Mouse (Mus musculus): ENCODE measurements around the gene Vmn1r188. TPM values are rescaled to one million over a fixed set of nuclear protein-coding genes. Genes with fewer than 3 reads are reported as not detected.
A peak's percentile ranks its signal among the peaks of the same experiment; 100 is the strongest.
"Not testable (repeated sequence)": the region's sequence is repeated elsewhere in the genome, so short reads cannot be mapped to it uniquely, and the experiment has no call there.

The Vmn1r188 gene
- polyA plus RNA-seq (2014; fragmentation: Nextera tagmentation; extraction: Ambion mirVana), result not detected in 2 replicates

DNA sequence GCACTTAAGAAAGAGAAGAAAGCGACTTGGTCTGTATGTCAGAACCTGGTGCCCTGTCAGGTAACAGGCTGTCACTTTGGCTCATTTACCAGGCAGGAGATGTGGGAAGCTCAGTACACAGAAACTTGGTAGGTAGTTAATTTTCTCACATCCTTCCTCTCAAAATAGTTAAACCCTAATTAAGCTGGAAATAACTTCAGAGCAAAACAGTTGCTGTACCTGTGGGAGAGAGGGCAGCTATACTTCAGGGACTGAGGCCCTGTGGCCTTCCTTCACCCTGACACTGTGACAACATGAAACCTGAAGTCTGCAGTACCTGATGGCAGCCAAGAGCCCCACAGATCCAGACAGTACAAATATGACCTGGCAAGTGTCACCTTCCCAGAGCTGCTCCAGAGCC lies at the start of gene Vmn1r188:
Gene Vmn1r188 (plus strand): TSS at position 301 of the 400 bp plus-strand sequence.
- H3K4me1 ChIP-seq (ENCODE audit: control insufficient read depth, insufficient read depth, low read length); H3K4me3 ChIP-seq (ENCODE audit: low read depth, low read length); H3K9ac ChIP-seq (ENCODE audit: low read length); DNase-seq (ENCODE audit: low spot score); H3K36me3 ChIP-seq (ENCODE audit: control insufficient read depth, insufficient read depth, low read length); H3K4me2 ChIP-seq (ENCODE audit: low read depth); H3K27me3 ChIP-seq (ENCODE audit: control insufficient read depth, insufficient read depth, low read length); H3K9me3 ChIP-seq (ENCODE audit: control insufficient read depth, low read length); ATAC-seq (ENCODE audit: insufficient read depth, low FRiP score, low TSS enrichment); H3K27ac ChIP-seq (ENCODE audit: low read depth, low read length): not testable (repeated sequence)
- WGBS, result 81% methylated on average over 1 of the region's 1 CpGs

DNA sequence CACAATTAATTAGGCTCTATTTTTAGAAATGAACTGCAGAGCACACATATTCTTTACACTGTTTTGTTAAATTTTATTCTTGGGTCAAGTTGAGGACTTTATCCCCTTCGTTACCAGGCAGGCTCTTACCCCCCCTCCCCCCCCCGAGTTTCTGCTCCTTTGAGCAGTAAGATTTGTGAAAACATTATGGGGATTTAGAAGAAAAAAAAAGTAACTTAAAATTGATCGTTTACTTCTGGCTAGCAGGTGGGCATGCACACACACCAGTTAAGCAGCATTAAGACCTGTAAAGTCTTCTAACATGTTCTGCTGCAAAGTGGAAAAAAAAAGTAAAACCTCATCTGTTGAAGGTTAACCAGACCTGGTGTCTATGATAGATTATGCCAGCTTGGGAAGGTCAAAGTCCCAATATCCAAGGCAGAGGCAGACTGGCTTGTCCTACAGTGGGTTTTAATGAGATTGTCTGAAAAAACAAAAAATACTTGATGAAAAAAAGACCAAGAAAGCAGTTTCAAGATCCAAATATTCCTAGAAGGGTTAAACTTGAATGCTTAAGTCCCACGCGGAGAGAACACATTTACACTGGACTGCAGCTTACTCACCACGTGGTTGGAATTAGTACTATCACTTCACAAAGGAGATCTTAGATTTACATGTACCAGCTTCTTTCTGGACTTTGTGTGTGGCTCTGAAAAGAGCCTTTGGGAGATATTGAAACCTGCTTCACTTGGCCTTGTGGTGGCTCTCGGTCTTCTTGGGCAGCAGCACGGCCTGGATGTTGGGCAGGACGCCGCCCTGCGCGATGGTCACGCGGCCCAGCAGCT lies 49.6 kb upstream of the Vmn1r188 start:
- Histone ChIP-seq H3K4me1 (ENCODE audit: control insufficient read depth, insufficient read depth, low read length) (peaks cover 3% of the 10 kb centered on the region), H3K27me3 (ENCODE audit: control insufficient read depth, insufficient read depth, low read length) (no peaks in the 10 kb centered on the region), H3K9me3 (ENCODE audit: control insufficient read depth, low read length) (no peaks in the 10 kb centered on the region), H3K4me2 (ENCODE audit: low read depth) (peak overlapping the region; percentile 65), H3K9ac (ENCODE audit: low read length) (peak overlapping the region; percentile 58), H3K36me3 (ENCODE audit: control insufficient read depth, insufficient read depth, low read length) (no peaks in the 10 kb centered on the region), H3K27ac (ENCODE audit: low read depth, low read length) (peak overlapping the region; percentile 75), H3K4me3 (ENCODE audit: low read depth, low read length) (peak overlapping the region; percentile 21)
- peak; percentile 37 for DNase-seq (ENCODE audit: low spot score)
- 1% methylated on average over 8 of the region's 14 CpGs for WGBS
- ATAC-seq (ENCODE audit: insufficient read depth, low FRiP score, low TSS enrichment), result peak; percentile 2; the same call in 1 of the 2 replicates

DNA sequence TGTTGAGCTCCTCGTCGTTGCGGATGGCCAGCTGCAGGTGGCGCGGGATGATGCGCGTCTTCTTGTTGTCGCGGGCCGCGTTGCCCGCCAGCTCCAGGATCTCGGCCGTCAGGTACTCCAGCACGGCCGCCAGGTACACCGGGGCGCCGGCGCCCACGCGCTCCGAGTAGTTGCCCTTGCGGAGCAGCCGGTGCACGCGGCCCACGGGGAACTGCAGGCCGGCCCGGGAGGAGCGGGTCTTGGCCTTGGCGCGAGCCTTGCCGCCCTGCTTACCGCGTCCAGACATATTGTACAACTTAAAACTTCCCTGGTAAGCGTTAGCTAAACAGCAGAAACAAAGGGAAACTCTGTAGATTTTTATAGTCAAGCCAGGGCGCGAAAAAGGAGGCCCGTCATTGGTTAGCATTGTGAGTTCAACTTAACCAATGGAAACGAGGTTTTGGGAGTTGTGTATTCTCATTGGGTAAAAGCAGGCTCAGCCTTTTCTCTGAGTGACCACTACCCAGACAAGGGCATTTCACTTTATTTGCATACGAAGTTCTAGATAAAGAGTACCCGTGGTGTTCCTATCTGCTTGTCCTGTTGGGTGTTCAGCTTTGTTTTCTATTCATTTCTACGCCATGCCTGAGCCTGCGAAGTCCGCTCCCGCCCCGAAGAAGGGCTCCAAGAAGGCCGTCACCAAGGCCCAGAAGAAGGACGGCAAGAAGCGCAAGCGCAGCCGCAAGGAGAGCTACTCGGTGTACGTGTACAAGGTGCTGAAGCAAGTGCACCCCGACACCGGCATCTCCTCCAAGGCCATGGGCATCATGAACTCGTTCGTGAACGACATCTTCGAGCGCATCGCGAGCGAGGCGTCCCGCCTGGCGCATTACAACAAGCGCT lies 48.7 kb upstream of the Vmn1r188 start, which contains the start of the genes Hist1h2ah and Hist1h2bk:
Gene Hist1h2ah (minus strand): TSS at position 302 of the 882 bp plus-strand sequence.
Gene Hist1h2bk (plus strand): TSS at position 604 of the 882 bp plus-strand sequence.
- H3K9me3 ChIP-seq (ENCODE audit: control insufficient read depth, low read length); H3K4me1 ChIP-seq (ENCODE audit: control insufficient read depth, insufficient read depth, low read length); H3K27me3 ChIP-seq (ENCODE audit: control insufficient read depth, insufficient read depth, low read length); H3K36me3 ChIP-seq (ENCODE audit: control insufficient read depth, insufficient read depth, low read length): not testable (repeated sequence)
- Histone ChIP-seq H3K27ac (ENCODE audit: low read depth, low read length) (peak within 1 kb of the TSS; percentile 75), H3K9ac (ENCODE audit: low read length) (peak within 1 kb of the TSS; percentile 69), H3K4me2 (ENCODE audit: low read depth) (peak within 1 kb of the TSS; percentile 66), H3K4me3 (ENCODE audit: low read depth, low read length) (peak within 1 kb of the TSS; percentile 21)
- ATAC-seq (ENCODE audit: insufficient read depth, low FRiP score, low TSS enrichment) (peak; percentile 97), DNase-seq (ENCODE audit: low spot score) (peak; percentile 86)
- WGBS, result 0% methylated on average over 21 of the region's 69 CpGs

DNA sequence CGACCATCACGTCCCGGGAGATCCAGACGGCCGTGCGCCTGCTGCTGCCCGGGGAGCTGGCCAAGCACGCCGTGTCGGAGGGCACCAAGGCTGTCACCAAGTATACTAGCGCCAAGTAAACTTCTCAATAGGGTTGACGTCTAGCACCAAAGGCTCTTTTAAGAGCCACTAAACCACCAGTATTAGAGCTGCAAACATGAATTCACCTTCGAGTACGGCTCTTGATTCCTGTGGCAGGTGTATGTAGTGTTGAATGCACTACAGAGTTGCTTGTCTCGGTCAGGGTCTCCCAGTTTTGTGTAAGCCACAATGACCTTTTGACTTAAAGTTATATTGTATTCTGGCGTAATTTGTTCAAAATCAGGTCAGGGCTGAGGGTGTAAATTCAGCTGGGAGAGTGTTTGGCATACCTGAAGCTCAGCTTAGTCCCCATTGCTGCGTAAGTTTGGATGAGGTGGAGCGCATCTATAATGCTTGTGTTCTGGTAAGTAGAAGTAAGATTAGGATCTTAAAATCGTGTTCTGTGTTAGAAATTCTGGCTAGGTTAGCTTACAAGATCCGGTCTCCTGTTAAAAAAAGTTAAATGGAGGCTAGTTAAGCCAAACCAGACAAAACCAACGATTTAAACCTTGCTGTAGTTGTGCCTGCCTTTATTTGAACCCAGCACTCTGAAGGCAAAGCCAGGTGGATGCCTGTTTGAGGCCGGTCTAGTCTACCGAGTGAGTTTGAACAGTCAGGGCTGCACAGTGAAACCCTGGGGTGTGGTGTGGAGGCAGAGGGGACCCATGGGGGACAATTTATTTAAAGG lies 47.9 kb upstream of the Vmn1r188 start:
- Histone ChIP-seq H3K27me3 (ENCODE audit: control insufficient read depth, insufficient read depth, low read length) (no peaks in the 10 kb centered on the region), H3K27ac (ENCODE audit: low read depth, low read length) (peak overlapping the region; percentile 75), H3K36me3 (ENCODE audit: control insufficient read depth, insufficient read depth, low read length) (no peaks in the 10 kb centered on the region), H3K9me3 (ENCODE audit: control insufficient read depth, low read length) (no peaks in the 10 kb centered on the region), H3K4me1 (ENCODE audit: control insufficient read depth, insufficient read depth, low read length) (peaks cover 3% of the 10 kb centered on the region), H3K4me2 (ENCODE audit: low read depth) (peak overlapping the region; percentile 66), H3K4me3 (ENCODE audit: low read depth, low read length) (peak overlapping the region; percentile 21), H3K9ac (ENCODE audit: low read length) (peak overlapping the region; percentile 69)
- DNase-seq (ENCODE audit: low spot score) (peak; percentile 46), ATAC-seq (ENCODE audit: insufficient read depth, low FRiP score, low TSS enrichment) (peak; percentile 16)
- WGBS, result 3% methylated on average over 20 of the region's 23 CpGs

DNA sequence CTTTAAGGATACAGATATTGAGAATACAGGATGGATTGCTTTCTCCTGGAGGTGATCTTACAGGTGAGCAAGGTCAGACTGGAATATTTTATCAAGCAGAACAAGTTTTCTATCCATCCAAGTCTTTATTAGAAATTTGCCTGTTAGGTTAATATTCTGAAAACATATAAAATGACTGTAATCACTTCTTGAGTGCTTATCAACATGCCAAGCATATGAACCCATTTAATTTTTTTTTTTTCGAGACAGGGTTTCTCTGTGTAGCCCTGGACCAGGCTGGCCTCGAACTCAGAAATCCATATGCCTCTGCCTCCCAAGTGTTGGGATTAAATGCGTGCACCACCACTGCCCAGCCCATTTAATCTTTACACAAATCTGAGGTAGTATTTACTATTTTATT lies 47.3 kb upstream of the Vmn1r188 start:
- ATAC-seq (ENCODE audit: insufficient read depth, low FRiP score, low TSS enrichment) (no peak), DNase-seq (ENCODE audit: low spot score) (no peak)
- Histone ChIP-seq H3K36me3 (ENCODE audit: control insufficient read depth, insufficient read depth, low read length) (no peaks in the 10 kb centered on the region), H3K27ac (ENCODE audit: low read depth, low read length) (peak overlapping the region; percentile 75), H3K4me1 (ENCODE audit: control insufficient read depth, insufficient read depth, low read length) (peaks cover 5% of the 10 kb centered on the region), H3K27me3 (ENCODE audit: control insufficient read depth, insufficient read depth, low read length) (no peaks in the 10 kb centered on the region), H3K9me3 (ENCODE audit: control insufficient read depth, low read length) (no peaks in the 10 kb centered on the region), H3K4me2 (ENCODE audit: low read depth) (peak overlapping the region; percentile 66), H3K4me3 (ENCODE audit: low read depth, low read length) (peak overlapping the region; percentile 21), H3K9ac (ENCODE audit: low read length) (peak overlapping the region; percentile 69; the same call in 1 of the 2 replicates)
- WGBS, result 67% methylated on average over 3 of the region's 3 CpGs

DNA sequence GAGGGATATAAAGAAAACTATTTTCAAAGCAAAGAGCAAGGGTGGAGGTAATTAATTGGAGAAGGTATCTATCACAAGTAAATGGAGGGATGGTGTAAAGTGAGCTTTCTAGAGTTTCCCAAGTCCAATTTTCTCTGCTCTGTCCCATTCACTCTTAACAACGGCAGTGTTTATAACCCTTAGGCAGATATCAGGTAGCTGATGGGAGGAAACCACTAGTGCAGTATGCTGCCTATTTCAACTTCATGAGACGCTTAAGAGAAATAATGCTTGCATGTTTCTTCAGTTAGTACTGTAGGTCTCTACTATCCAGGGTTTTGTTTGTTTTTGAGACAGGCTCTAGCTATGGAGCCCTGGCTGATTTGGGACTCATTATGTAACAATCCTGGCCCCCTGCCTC lies 46.8 kb upstream of the Vmn1r188 start:
- no peak overlapping the region for H3K4me3 ChIP-seq (ENCODE audit: low read depth, low read length)

DNA sequence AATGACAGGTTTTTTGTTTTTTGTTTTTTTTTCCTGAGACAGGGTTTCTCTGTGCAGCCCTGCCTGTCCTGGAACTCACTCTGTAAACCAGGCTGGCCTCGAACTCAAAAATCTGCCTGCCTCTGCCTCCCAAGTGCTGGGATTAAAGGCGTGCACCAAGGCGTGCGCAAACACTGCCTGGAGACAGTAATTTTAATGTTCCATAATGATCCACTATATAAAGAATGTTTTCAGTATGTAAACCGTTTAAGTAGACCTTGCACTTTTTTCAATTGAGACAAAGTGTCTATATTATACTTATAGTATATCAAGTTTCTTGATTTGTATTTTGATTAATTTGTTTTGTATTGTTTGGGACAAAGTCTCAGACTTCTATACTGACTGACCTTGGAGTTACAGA lies 44.9 kb upstream of the Vmn1r188 start:
- Histone ChIP-seq H3K4me3 (ENCODE audit: low read depth, low read length) (no peak overlapping the region), H3K27ac (ENCODE audit: low read depth, low read length) (no peak overlapping the region), H3K4me1 (ENCODE audit: control insufficient read depth, insufficient read depth, low read length) (peaks cover 8% of the 10 kb centered on the region), H3K36me3 (ENCODE audit: control insufficient read depth, insufficient read depth, low read length) (no peaks in the 10 kb centered on the region), H3K4me2 (ENCODE audit: low read depth) (peak overlapping the region; percentile 49; the same call in 1 of the 2 replicates), H3K9me3 (ENCODE audit: control insufficient read depth, low read length) (no peaks in the 10 kb centered on the region), H3K27me3 (ENCODE audit: control insufficient read depth, insufficient read depth, low read length) (no peaks in the 10 kb centered on the region), H3K9ac (ENCODE audit: low read length) (no peak overlapping the region)
- DNase-seq (ENCODE audit: low spot score) (no peak), ATAC-seq (ENCODE audit: insufficient read depth, low FRiP score, low TSS enrichment) (no peak)
- 69% methylated on average over 5 of the region's 5 CpGs for WGBS

More for the DNA sequence above, 46.8 kb upstream of the Vmn1r188 start:
- Histone ChIP-seq H3K27ac (ENCODE audit: low read depth, low read length) (no peak overlapping the region), H3K27me3 (ENCODE audit: control insufficient read depth, insufficient read depth, low read length) (no peaks in the 10 kb centered on the region), H3K36me3 (ENCODE audit: control insufficient read depth, insufficient read depth, low read length) (no peaks in the 10 kb centered on the region), H3K9me3 (ENCODE audit: control insufficient read depth, low read length) (no peaks in the 10 kb centered on the region), H3K4me2 (ENCODE audit: low read depth) (no peak overlapping the region), H3K4me1 (ENCODE audit: control insufficient read depth, insufficient read depth, low read length) (peaks cover 8% of the 10 kb centered on the region), H3K9ac (ENCODE audit: low read length) (no peak overlapping the region)
- WGBS, result 67% methylated on average over 2 of the region's 2 CpGs
- ATAC-seq (ENCODE audit: insufficient read depth, low FRiP score, low TSS enrichment), result no peak
- no peak for DNase-seq (ENCODE audit: low spot score)

DNA sequence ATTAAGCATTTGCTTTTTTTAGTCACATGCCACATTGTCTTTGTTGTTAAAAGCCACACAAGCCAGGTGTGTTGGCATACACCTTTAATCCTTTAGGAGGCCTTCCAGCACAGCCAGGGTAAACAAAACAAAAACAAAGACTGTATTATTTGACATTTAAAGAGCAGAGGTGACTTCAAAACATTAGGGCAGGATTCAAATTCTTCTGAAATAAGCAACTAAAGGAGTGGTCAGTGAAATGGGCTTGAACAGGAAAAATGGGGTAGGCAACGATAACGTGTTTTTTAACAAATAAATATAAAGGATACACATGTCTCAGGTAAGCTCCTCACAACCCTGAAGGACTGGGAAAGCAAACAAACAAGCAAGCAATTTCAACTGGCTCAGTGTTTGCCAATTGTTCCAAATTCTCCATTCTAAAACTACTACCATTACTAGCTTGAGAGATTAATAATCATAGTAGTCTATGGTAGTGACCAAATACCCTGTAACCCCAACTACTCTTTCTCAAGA lies 44.2 kb upstream of the Vmn1r188 start:
- peak overlapping the region; percentile 49 for H3K4me2 ChIP-seq (ENCODE audit: low read depth)
- no peak for DNase-seq (ENCODE audit: low spot score)
- no peaks in the 10 kb centered on the region for H3K27me3 ChIP-seq (ENCODE audit: control insufficient read depth, insufficient read depth, low read length)
- H3K4me3 ChIP-seq (ENCODE audit: low read depth, low read length), result peak overlapping the region; percentile 37
- no peaks in the 10 kb centered on the region for H3K9me3 ChIP-seq (ENCODE audit: control insufficient read depth, low read length)
- 7% methylated on average over 2 of the region's 2 CpGs for WGBS
- ATAC-seq (ENCODE audit: insufficient read depth, low FRiP score, low TSS enrichment), result no peak
- no peak overlapping the region for H3K9ac ChIP-seq (ENCODE audit: low read length)
- H3K4me1 ChIP-seq (ENCODE audit: control insufficient read depth, insufficient read depth, low read length), result peaks cover 6% of the 10 kb centered on the region; the same call in 1 of the 2 replicates
- H3K27ac ChIP-seq (ENCODE audit: low read depth, low read length), result peak overlapping the region; percentile 94
- no peaks in the 10 kb centered on the region for H3K36me3 ChIP-seq (ENCODE audit: control insufficient read depth, insufficient read depth, low read length)
